Mouse (Mus musculus) layer of hippocampus, postnatal 14 days (tissue): Measurements from ENCODE around the gene Adgrb2. TPM values are rescaled to one million over a fixed set of nuclear protein-coding genes. Genes with fewer than 3 reads are reported as not detected.

ENCODE experiments used
- DNase-seq, 2 experiments: peaks; one replicate each; pipeline ENCODE4 v3.0.0; 2021 to 2022; ENCODE audit warnings: low spot score in 2 of 2, mixed read lengths in 1 of 2
- total RNA-seq, 2 experiments: library from RNA; stranded (reverse); gene quantifications; 2 replicates each; pipeline ENCODE4 v1.2.3; 2021

Adgrb2 gene
- total RNA-seq, 2 experiments from 2014 or later, result 451 to 472 TPM

- no peak for DNase-seq
Measured at GRCm38 (mm10) chr4:130023511-130024231, 39.0 kb downstream of the Adgrb2 start.

- DNase-seq, result no peak
Measured at GRCm38 (mm10) chr4:130025544-130025943, 40.9 kb downstream of the Adgrb2 start.

GRCm38 (mm10) chr4:130031146-130031545 is 46.5 kb downstream of the Adgrb2 start:
- DNase-seq, result no peak

GRCm38 (mm10) chr4:130033496-130033895 is 48.8 kb downstream of the Adgrb2 start:
- DNase-seq, result no peak

GRCm38 (mm10) chr4:130036112-130036511 is 51.4 kb downstream of the Adgrb2 start:
- no peak for DNase-seq

- DNase-seq, result no peak
Measured at GRCm38 (mm10) chr4:130036573-130037401, 52.1 kb downstream of the Adgrb2 start.

DNA sequence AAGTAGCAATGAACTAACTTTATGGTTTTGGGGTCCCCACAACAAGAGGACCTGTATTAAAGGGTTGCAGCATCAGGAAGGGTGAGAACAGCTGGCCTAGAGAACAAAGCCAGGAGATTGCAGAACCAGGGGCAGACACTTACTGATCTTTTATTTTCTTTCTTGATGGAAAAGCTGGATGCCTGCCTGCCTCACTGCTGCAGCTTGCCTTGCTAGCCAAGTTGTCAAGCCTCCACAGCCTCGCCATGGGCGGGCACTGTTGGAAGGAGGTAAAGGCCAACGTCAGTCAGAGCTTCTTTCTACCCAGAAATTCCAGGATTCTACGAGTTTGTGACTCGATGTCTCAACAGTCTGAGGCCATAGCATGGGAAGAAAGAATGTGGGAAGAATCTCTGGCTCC is 54.7 kb downstream of the Adgrb2 start:
- no peak for DNase-seq

DNA sequence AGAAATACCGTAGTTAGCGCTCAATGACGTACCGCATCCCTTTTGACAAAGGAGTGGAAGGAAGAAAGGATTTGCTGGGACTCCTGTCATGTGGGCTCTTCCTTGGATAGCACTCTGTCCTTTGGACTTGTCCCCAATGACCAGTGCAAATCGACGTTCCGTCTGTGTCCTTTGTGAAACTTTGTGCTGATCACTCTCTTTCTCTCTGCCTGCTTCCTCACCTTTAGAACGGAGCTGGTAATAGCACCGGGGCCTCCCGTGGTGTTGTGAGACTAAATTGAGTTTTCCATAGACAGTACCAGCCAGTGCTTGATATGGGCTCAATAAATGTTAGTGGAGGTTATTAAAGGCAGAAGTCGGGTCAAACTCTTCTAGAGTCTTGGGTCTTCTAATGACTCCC is 56.4 kb downstream of the Adgrb2 start:
- DNase-seq, result no peak

DNA sequence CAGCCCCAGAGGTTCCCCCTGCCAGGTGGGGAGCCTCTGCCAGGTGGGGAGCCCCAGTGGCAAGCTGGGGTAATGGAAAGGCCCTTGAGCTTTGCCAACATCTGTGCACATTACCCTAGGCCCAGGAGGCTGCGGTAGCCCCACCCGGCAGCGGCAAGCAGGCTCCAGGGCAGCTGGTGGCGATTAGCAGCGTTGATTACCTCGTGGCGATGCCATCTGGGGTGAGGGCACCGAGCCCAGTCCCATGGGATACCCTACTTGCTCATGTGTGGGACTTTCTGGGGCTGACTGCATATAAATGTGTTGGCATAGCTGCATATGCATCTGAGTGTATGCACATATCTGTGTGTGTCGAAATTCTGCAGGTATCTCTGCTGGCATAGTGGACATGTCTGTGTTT is 59.5 kb downstream of the Adgrb2 start:
- DNase-seq, result no peak

DNA sequence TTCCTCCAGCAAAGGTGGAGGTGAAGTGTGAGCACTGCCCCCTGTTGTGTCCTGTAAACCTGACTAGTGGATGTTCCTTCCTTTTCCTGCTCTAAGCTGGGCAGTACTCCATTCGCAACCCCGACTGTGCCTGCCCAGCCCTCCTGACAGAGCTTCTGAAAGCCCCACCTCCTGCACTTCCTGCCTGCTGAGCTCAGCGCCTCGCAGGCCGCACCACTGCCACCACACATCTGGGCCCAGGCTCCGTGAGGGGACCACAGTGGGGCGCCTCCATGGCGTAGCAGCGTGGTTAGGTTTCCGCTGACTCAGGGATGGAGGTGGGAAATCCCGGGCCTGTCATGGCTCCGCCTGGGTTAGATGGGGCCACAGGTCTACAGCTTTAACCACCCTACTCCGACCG is 60.9 kb downstream of the Adgrb2 start:
- DNase-seq, result no peak

GRCm38 (mm10) chr4:130047331-130048202 is 62.9 kb downstream of the Adgrb2 start, which contains the start of gene Col16a1:
TSS of gene Col16a1 (plus strand) at chr4:130047840.
- DNase-seq, result peak; percentile 74 to 85

DNA sequence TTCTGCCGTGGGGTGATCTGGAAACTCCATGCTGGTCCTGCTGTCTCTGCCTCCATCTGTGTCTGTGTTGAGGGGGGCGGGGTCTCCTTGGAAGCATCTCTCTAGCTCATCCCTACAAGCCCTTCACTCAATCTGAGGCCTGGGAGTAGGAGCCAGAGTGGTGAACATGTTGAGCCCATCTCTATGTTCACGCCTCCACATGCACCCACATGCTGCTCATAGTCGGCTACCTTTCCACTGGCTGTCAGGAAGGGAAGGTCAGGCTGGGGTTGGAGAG is 63.5 kb downstream of the Adgrb2 start:
- DNase-seq, result no peak

- no peak for DNase-seq
Measured at GRCm38 (mm10) chr4:130050056-130050824, 65.6 kb downstream of the Adgrb2 start.

DNA sequence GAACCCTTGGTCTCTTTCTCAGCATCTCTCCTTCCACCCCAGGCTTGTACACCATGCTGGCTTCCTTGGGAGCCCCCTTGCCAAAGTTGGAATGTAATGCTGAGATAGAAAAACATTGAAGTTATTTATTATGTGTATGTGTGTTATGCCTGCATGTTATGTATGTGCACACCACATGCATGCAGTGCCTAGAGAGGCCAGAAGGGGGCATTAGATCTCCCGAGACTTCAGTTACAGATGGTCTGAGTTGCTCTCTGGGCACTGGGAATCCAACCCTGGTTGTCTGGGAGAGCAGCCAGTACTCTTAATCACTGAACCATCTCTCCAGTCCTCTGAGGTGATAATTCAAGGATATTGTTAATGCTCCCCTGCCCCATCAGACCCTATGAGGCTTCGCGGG is 67.6 kb downstream of the Adgrb2 start:
- no peak for DNase-seq

DNA sequence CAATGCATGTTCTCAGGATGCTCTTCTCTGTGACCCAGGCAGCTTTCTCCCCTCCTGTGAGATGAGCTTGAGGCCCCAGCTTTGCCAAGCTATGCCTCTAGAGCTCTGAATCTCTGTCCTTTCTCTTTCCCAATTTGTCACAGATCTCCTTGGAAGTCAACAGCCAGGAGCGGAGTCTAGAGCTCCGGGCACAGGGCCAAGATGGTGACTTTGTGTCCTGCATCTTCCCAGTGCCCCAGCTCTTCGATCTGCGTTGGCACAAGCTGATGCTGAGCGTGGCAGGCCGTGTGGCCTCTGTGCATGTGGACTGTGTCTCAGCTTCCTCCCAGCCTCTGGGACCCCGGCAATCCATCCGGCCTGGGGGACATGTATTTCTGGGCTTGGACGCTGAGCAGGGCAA is 68.4 kb downstream of the Adgrb2 start:
- DNase-seq, result no peak

GRCm38 (mm10) chr4:130054727-130055126 is 70.1 kb downstream of the Adgrb2 start:
- peak in 1 of 2 experiments; percentile 46 for DNase-seq

DNA sequence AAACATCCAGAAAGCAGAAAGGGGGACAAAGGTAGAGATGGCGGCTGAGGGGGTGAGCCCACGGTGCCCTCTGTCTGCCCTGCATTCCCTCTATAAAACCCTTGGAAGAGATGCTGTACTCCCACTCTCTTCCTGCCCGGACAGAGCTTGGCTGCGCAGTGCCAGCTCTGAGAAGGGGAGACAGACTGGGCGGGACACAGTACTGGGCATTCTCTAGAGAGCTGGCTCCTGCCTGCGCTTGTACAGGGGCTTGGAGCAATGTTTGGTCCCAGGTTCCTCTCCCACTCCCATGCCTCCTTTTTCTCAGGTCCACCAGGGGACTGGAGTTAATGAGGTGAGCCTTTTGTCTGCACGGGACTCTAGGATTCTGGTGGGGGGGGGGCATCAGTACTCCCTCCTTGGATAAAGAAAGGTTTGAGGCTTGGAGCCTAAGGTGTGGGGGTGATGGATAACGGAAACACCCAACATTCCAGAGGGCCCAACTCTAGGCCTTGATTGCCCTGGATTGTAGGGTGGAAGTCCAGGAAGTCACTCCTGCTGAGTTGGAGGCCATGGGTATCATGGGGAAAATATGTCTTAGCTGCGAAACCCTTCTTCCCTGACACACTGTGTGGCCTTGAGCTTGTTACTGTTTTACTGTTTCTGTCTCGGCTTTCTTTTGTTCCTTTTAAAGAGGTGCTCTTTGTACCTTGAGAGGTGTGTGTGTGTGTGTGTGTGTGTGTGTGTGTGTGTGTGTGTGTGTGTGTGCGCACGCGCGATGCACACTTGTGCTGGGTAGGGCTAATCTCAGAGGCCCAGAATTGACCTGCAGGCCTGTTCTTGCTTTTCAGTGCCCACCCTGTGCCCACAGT is 70.7 kb downstream of the Adgrb2 start:
- no peak for DNase-seq

- no peak for DNase-seq
Measured at GRCm38 (mm10) chr4:130056011-130056322, 71.3 kb downstream of the Adgrb2 start.

DNA sequence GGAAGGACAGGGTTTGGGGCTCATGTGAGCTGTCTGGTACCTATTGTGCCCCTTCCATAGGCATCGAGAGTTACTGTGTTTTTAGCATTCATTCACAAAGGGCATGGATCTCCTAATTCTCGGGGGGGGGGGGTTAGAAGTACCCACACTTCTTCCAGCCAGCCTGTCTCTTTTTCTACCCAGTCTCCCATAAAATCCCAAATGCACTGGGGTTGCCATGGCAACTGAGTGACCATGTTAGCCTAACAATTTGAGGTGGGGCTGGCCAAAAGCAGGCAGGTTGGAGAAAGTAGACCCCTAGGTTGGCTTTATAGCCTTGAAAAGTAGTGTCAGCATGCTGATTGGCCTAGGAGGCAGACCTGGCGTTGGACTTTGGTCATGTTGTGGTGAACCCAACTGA is 71.8 kb downstream of the Adgrb2 start:
- no peak for DNase-seq

DNA sequence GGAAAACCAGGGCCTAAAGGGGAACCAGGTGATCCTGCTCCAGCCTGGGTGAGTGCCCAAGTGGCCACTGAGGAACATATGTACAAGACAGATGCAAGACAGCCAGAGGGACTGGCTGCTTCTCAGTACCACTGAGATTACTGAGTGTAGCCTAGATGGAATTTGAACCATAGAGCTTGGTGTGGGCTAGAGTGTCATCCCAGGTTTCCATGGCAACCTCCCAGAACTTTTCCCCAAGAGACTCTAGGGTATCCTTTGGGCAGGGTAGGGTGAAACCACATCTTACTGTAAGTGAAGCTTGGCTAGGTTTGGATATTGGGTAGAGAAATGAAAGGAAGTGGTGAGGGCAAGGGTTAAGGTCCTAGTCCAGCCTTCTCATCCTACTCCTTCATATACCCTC is 76.3 kb downstream of the Adgrb2 start:
- no peak for DNase-seq
